Mouse (Mus musculus) C2C12 (cell line): ENCODE measurements around the gene Mrpl37.

Source experiments
- CEBPB ChIP-seq: IDR thresholded peaks from one replicate; pipeline ENCODE4 v1.6.1; 2011; ENCODE audit warnings: low read depth, mild to moderate bottlenecking, control low read depth, moderate library complexity
- CTCF ChIP-seq: IDR thresholded peaks from one replicate; pipeline ENCODE4 v1.5.1; 2011; ENCODE audit not compliant: control insufficient read depth, insufficient read depth, insufficient read length
- MYOG ChIP-seq: IDR thresholded peaks from one replicate; pipeline ENCODE4 v1.6.1; 2011; ENCODE audit not compliant: control insufficient read depth, insufficient read length; ENCODE audit errors: extremely low read depth
- USF1 ChIP-seq: IDR thresholded peaks from one replicate; pipeline ENCODE4 v1.6.1; 2011; ENCODE audit warnings: low read depth, mild to moderate bottlenecking, control low read depth, moderate library complexity

DNA sequence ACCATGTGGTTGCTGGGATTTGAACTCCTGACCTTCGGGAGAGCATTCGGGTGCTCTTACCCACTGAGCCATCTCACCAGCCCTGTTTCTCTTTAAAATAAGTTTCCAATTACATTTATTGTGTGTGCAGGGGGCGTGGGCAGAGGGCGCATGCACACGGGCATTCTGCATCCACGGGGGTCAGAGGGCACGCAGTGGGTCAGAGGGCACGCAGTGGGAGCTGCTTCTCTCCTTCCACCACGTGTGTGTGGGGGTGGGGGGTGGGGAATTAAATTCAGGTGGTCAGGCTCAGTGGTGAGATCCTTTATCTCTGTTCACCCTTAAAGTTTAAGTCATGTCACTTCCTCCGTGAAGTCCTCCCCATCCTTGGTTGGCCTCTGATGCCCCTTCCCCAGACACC is 31.7 kb upstream of the Mrpl37 start:
- TF ChIP-seq CTCF (no peak), MYOG (no peak), USF1 (no peak), CEBPB (no peak)
